Mouse (Mus musculus): Measurements from ENCODE around the gene Tinf2. TPM values are rescaled to one million over a fixed set of nuclear protein-coding genes. Genes with fewer than 3 reads are reported as not detected.

The Tinf2 gene
- total RNA-seq, 4 experiments from 2014 or later: 25.5 to 44.5 (median 34.2) TPM

DNA sequence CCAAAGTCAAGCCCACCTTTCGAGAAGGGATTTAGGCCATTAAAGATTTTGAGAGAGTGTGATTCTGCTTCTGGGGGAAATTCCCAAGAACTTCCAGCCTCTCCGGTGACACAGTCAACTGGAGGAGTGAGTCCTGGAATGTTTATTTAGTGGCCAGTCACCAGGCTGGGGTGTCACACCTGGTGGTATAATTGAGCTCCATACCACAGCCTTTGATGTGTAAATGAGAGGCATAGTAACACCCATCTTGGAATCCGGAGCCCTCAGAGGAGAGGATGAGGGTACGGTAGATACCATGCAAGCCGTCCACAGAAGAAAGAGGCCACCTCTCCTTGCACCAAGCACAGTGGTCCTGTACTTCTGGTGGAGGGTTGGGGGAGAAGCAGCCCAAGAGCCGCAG, 21.1 kb upstream of the Tinf2 start:
- DNase-seq: no peak

- no peak for DNase-seq
Measured at GRCm38 (mm10) chr14:55701131-55701530, 19.5 kb upstream of the Tinf2 start.

- no peak for DNase-seq
Measured at GRCm38 (mm10) chr14:55697226-55697625, 15.6 kb upstream of the Tinf2 start.

DNA sequence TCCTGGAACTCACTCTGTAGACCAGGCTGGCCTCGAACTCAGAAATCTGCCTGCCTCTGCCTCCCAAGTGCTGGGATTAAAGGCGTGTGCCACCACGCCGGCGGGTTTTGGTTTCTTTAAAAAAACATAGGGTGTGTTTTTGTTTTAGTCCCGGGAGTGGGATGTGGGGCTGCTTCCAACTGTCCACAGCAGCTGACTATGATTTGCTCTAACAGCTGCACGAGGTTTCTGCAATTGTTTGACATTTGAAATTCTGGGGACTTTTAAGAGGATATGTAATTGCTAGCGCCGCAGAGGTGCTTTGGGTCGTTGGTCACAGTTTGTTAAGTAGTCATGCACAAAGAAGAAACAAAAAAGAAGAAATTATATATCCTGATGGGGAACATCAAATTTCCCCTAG, 7.8 kb upstream of the Tinf2 start:
- no peak for DNase-seq

DNA sequence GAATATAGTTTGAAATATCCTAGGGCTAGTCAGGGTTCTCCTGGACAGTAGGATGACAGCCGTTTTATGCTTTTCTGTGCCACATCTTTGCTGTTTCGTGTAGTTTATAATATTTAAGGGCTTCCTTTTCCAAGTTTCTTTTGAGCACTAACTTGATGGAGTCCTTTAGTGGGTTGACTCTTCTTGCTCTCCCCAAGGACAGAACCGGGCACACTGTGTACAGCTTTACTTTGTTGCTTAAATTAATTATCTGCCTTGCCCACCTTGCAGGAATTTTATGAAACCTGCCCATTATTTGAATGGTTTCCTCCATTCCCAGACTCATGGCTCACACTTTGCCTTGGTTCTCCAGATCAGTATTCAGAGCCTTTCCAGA, 486 bp upstream of the Tinf2 start:
- DNase-seq: no peak

- DNase-seq: no peak
Measured at GRCm38 (mm10) chr14:55677615-55678014, 4.0 kb downstream of the Tinf2 start.

- no peak for DNase-seq
Measured at GRCm38 (mm10) chr14:55672741-55673060, 8.9 kb downstream of the Tinf2 start.

- peak; percentile 94 for DNase-seq
Measured at GRCm38 (mm10) chr14:55671833-55672740, 9.5 kb downstream of the Tinf2 start, which contains the start of the genes Gmpr2 and Nedd8. Gene Gmpr2, plus strand, starts transcription at chr14:55671941. Gene Nedd8, minus strand, starts transcription at chr14:55672124.

DNA sequence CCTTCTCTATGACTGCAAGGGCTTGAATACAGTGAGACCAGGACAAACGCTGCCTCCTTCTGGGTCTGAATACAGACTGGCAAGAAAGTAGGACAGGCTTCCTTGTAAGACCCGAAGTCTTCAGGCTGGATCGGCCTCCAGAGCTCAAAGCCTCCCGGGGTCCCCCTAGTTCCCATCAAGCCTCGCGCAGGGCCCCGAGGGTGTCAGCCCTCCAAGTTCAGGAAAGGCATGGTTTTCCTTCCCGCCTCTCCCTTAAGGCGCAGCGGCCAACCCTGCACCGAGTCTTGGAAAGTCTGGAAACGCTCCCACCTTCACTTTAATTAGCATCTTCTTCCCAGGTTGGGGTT, 10.2 kb downstream of the Tinf2 start:
- DNase-seq: no peak

DNA sequence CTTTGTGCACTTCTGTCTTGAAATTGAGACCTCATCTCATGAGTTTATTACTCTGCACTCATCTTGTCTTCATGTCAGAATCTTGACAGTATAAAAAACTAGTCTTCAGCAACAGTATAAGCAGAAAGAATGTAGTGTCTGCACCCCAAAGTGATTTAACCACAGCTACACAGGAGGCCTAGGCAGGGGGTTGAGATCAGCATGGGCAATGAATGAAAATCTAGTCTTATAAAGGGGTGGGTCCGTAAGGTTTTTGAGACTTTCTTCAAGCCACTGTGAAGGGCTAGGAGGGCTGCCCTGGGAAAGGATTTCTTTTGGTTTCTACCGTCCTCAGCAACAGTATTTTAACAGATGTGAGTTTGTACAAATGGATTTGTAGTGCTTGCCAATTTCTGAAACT, 21.0 kb downstream of the Tinf2 start:
- no peak for DNase-seq

DNA sequence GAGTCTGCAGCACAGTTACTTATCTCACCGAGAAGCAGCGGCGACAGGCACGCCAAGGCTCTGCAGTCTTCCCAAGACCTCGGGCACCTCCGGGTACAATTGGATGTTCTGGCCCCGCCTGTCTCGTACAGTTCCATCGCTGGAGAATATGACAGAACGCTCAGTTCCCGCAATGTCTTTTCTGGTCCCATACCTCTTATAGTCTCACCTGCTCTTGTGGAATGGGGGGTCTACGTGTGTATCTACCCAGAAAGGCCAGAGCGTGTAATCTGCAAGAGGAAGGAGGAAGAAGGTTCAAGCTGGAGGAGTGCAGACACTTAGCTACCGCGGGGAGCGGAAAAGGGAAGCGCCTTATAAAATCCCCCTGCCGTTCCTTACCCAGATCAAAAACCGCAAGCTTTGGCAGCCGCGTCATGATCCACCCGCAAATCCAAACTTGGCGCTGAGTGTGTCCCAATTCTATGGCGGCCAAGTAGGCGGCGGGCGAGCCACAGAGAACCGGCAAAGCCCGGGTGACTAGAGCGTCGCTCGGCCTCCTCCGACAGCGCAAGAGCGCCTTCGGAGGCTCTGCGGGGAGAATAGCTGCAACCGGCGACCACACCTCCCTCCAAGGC, 21.6 kb downstream of the Tinf2 start, which contains the start of gene Mdp1:
Mdp1 (minus strand) TSS at position 549 of the 614 bp plus-strand sequence.
- peak; percentile 66 for DNase-seq

DNA sequence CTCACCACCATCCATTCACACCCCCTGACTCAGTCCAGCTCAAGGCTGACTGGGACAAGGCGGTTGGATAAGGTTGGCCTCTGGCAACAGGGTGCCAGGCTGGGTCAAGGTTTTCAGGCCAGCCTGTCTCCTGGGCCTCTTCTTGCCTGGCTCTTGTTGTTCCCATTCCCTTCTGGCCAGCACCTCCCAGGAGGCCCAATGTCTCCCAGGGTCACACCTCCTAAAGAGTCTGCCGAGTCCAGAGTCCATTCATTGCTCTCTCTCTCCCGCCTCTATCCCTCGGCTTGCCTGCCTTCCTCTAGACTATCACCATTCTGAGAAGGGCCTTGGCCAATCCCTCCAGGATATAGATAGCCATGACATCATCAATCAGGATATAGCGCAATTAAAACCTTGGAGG, 23.6 kb downstream of the Tinf2 start:
- peak; percentile 76 for DNase-seq

- no peak for DNase-seq
Measured at GRCm38 (mm10) chr14:55656935-55657334, 24.7 kb downstream of the Tinf2 start.

GRCm38 (mm10) chr14:55651528-55651927, 30.1 kb downstream of the Tinf2 start:
- no peak for DNase-seq

- DNase-seq: no peak
Measured at GRCm38 (mm10) chr14:55649884-55650283, 31.7 kb downstream of the Tinf2 start, which contains the start of gene Tssk4. Gene Tssk4, plus strand, starts transcription at chr14:55650184.

GRCm38 (mm10) chr14:55644261-55644888, 37.2 kb downstream of the Tinf2 start:
- DNase-seq: no peak

DNA sequence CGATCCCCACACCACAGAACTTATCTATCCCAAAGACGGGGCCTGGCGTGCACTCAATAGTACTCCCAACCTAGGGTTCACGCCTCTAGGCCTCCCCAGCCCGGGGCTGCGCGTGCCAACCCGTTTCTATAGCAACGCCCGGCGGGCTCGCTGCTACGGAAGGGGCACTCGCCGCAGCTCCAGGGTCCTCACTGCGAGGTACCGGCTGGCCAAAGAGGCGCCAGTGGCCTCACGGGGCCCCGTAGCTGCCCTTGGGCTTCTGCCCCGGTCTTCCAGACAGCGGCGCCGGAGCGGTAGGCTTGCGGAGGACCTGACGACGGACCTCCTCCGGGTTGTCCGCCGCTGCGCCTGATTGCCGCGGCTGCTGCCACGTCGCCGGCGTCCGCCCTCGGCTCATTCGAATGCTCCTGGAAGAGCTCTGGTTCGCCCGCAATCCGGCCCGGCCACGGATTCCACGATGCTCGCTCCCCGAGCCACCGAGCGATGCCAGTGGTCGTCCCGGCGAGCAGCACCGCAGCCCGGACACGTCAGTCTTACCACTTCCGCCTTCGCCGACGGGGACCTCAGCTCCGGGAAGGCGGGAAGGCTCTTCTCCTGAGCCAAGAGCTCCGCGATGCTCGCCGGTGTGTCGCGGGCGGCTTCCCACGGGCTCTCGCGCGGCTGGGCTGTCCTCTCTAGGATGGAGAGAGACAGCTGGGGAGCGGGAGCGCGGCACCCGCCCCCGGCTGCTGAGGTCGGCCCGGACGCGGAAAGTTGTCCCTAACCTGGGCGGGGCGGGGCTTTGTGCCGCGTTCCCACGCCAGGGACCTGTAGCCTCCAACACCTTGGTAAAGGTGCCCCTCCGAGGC, 38.3 kb downstream of the Tinf2 start, which contains the start of gene Tm9sf1:
Tm9sf1 (minus strand) TSS at position 747 of the 848 bp plus-strand sequence.
- peak; percentile 80 for DNase-seq

DNA sequence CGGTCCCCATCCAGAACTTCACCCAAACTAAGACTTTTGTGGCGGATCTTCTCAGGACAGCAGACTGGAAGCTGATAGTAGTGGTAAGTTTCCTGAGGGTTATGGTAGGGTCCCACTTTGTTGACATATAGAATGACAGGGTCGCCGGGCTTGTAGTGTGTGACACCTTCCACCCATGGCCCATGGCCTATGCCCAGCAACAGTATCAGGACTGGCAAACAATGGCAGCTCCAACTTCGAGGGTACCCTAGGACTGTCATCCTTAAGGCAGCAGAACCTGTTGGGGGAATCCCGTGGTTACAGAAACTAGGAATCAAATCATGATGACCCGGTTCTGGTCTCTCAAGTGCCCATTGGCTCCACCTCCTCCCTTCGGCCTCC, 39.0 kb downstream of the Tinf2 start:
- no peak for DNase-seq

DNA sequence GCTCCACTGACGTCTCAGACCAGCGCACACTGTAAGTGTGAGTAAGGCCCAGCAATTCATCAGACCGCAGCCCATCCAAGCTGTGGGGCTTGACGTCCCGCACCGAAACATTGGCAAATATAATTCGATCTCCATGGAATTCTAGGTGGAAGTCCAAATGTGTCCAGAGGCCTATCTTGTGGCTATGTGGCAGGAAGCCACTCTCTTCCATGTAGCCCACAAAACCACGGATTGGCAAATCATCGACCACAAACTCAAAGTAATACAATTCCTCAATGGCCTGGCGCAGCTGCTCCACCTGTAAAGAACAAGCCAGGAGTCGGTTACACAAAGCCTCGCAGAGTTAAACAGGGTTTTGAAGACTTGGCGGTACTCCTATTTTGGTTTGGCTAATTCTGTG, 40.3 kb downstream of the Tinf2 start:
- no peak for DNase-seq

GRCm38 (mm10) chr14:55640816-55641215, 40.8 kb downstream of the Tinf2 start:
- no peak for DNase-seq

- DNase-seq: no peak
Measured at GRCm38 (mm10) chr14:55637795-55638194, 43.8 kb downstream of the Tinf2 start, which contains the start of gene Gm49378. Gene Gm49378, minus strand, starts transcription at chr14:55637895.

DNA sequence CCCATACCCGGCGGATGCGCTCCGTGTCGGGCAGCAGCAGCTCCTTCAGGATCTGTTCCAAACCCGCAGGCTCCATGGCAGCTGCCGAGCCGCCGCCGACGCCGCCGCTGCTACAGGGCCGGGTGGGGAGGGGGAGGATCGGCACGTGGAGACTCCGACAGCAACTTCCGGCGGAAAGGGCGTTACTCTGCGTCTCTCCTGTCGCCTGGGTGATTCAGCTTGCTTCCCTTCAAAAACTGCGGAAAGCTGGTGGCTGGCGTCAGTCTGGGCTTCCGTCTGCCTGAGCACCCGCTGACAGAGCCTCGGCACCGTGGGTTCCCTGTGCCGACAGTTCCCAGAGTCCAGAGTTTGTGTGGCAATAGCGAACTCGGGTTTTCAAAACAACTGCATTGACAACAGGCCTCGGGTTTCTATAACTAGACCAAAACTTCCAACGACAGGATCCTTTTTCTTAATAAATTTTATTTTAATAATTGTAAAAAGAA, 46.1 kb downstream of the Tinf2 start, which contains the start of gene Ipo4:
Ipo4 (minus strand) TSS at position 435 of the 485 bp plus-strand sequence.
- peak; percentile 84 for DNase-seq
